Mouse (Mus musculus): ENCODE data around the gene Zfp536.

DNA sequence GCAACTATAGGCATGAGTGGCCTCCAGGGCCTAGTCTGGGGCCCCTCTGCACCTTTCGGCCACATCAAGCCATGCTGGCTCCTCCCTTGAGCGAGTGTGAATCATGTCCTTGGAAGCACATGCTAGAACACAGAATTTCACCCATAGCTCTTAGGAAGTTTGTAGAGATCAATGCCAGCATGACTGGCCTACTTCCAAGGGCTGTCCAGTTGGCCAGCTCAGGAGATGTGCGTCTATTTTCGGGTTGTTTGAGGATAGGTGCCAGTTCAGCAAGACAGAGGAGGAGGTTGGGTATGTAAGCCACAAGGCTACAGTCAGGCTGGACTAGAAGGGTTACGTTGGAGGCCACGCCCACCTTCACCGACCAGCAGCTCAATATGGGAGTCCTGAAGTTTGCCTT is 201.4 kb downstream of the Zfp536 start:
- TF ChIP-seq CTCF (IDR thresholded peaks at IDR 0.05; ENCODE audit: control insufficient read depth, insufficient read depth, insufficient read length) (no peak), MYOG (IDR thresholded peaks at IDR 0.05; ENCODE audit: control insufficient read depth, extremely low read depth, insufficient read length) (no peak), CEBPB (IDR thresholded peaks at IDR 0.05; ENCODE audit: low read depth) (no peak), USF1 (IDR thresholded peaks at IDR 0.05; ENCODE audit: low read depth) (no peak), MAX (IDR thresholded peaks at IDR 0.05) (no peak)

All from C2C12 (cell line).